Mouse (Mus musculus) bone marrow, adult 2 months (tissue): ENCODE results near the gene Adam17.

ENCODE experiments used
- CTCF ChIP-seq: fragments of 200-500 bp; IDR thresholded peaks from 2 replicates; pipeline ENCODE4 v1.5.1; 2011; ENCODE audit warnings: low read length, control low read depth; ENCODE audit not compliant: control insufficient read depth, insufficient read depth
- POLR2A ChIP-seq: fragments of 200-500 bp; IDR thresholded peaks from 2 replicates; pipeline ENCODE4 v1.6.1; 2011; ENCODE audit warnings: low read depth, mild to moderate bottlenecking, control low read depth, low read length, borderline replicate concordance; ENCODE audit not compliant: control insufficient read depth

GRCm38 (mm10) chr12:21337171-21337570, 36.3 kb downstream of the Adam17 start:
- TF ChIP-seq CTCF (no peak), POLR2A (no peak)
